Mouse (Mus musculus) ES-Bruce4 (cell line): ENCODE data around the gene Prrc2b.

ENCODE experiments used
- CTCF ChIP-seq: IDR thresholded peaks from one replicate; pipeline ENCODE4 v1.8.1; 2011; ENCODE audit warnings: low read depth, low read length
- EP300 ChIP-seq: IDR thresholded peaks from 2 replicates; pipeline ENCODE4 v1.6.1; 2011; ENCODE audit warnings: low read depth, low read length; ENCODE audit not compliant: insufficient read depth

DNA sequence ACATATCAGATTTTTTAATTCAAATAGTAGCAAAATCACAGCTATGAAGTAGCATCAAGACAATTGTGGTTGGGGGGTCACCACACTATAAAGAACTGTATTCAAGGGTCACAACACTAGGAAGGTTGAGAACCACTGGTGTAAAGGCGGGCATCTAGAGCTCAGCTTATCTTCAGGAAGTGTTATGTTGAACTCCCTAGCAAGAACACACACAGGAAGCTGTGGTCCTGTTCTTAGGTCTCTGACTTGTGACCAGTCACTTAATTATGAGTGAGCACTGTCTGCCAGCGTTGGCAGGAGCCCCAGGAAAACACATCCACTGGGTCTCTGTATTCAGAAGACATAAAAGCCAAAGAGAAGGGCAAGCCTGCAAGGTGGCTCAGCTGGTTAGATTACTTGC lies 131.4 kb downstream of the Prrc2b start:
- TF ChIP-seq CTCF: no peak
- TF ChIP-seq EP300: no peak
